Mouse (Mus musculus) embryonic fibroblast, embryonic 13.5 days (primary cell): Measurements from ENCODE around the gene Mrm2. TPM values are rescaled to one million over a fixed set of nuclear protein-coding genes. Genes with fewer than 3 reads are reported as not detected.

Experiments used
- H3K27ac ChIP-seq: 2 replicates; pipeline ENCODE4 v1.5.1; 2012; ENCODE audit warnings: low read length, control low read depth, inconsistent platforms; ENCODE audit not compliant: insufficient read depth
- H3K4me1 ChIP-seq: 2 replicates; pipeline ENCODE4 v1.6.1; 2011; ENCODE audit warnings: low read length; ENCODE audit not compliant: control insufficient read depth, insufficient read depth
- H3K4me3 ChIP-seq: 2 replicates; pipeline ENCODE4 v1.5.1; 2011; ENCODE audit warnings: mild to moderate bottlenecking, control low read depth, low read length; ENCODE audit not compliant: insufficient read depth
- CTCF ChIP-seq: IDR thresholded peaks from 2 replicates; pipeline ENCODE4 v1.5.1; 2011; ENCODE audit warnings: mild to moderate bottlenecking, control low read depth, low read length, moderate library complexity, borderline replicate concordance; ENCODE audit not compliant: insufficient read depth
- POLR2A ChIP-seq: IDR thresholded peaks from 2 replicates; pipeline ENCODE4 v1.6.1; 2011; ENCODE audit warnings: low read depth, mild to moderate bottlenecking, control low read depth, low read length, moderate library complexity
- polyA plus RNA-seq: library from polyadenylated mRNA; stranded (reverse); fragments of >200 nt; gene quantifications from 2 replicates; pipeline ENCODE4 v1.2.4, GENCODE M21; 2011; ENCODE audit warnings: low read depth; ENCODE audit not compliant: missing spikeins, insufficient read length

Gene Mrm2
- polyA plus RNA-seq, 1 experiment = 8.3 TPM

- Histone ChIP-seq H3K27ac (no peak overlapping the region), H3K4me1 (no peaks in the 10 kb centered on the region), H3K4me3 (no peak overlapping the region)
- TF ChIP-seq POLR2A = no peak
- no peak for TF ChIP-seq CTCF
Observed at GRCm38 (mm10) chr5:140350731-140351497, 19.2 kb upstream of the Mrm2 start.

GRCm38 (mm10) chr5:140349882-140350281 is 18.2 kb upstream of the Mrm2 start:
- TF ChIP-seq POLR2A (no peak), CTCF (no peak)
- H3K4me3 ChIP-seq = no peak overlapping the region
- no peaks in the 10 kb centered on the region for H3K4me1 ChIP-seq
- H3K27ac ChIP-seq = no peak overlapping the region

GRCm38 (mm10) chr5:140346050-140346449 is 14.4 kb upstream of the Mrm2 start:
- H3K27ac ChIP-seq = no peak overlapping the region
- no peak for TF ChIP-seq POLR2A
- no peak for TF ChIP-seq CTCF
- no peak overlapping the region for H3K4me3 ChIP-seq
- H3K4me1 ChIP-seq = no peaks in the 10 kb centered on the region

GRCm38 (mm10) chr5:140345244-140345643 is 13.5 kb upstream of the Mrm2 start:
- Histone ChIP-seq H3K27ac (no peak overlapping the region), H3K4me3 (no peak overlapping the region), H3K4me1 (no peaks in the 10 kb centered on the region)
- TF ChIP-seq CTCF (no peak), POLR2A (no peak)

- H3K4me3 ChIP-seq = no peak overlapping the region
- TF ChIP-seq CTCF (no peak), POLR2A (no peak)
- no peak overlapping the region for H3K27ac ChIP-seq
- no peaks in the 10 kb centered on the region for H3K4me1 ChIP-seq
Observed at GRCm38 (mm10) chr5:140342880-140343279, 11.2 kb upstream of the Mrm2 start.

- no peaks in the 10 kb centered on the region for H3K4me1 ChIP-seq
- TF ChIP-seq CTCF (no peak), POLR2A (no peak)
Observed at GRCm38 (mm10) chr5:140339836-140340235, 8.1 kb upstream of the Mrm2 start.

GRCm38 (mm10) chr5:140338779-140339178 is 7.1 kb upstream of the Mrm2 start:
- peak; percentile 15; the same call in 1 of the 2 replicates for TF ChIP-seq CTCF
- no peak for TF ChIP-seq POLR2A
- no peak overlapping the region for H3K4me3 ChIP-seq
- no peak overlapping the region for H3K27ac ChIP-seq
- H3K4me1 ChIP-seq = no peaks in the 10 kb centered on the region

More at GRCm38 (mm10) chr5:140339836-140340235, 8.1 kb upstream of the Mrm2 start:
- no peak overlapping the region for H3K4me3 ChIP-seq
- H3K27ac ChIP-seq = no peak overlapping the region

GRCm38 (mm10) chr5:140336680-140337079 is 5.0 kb upstream of the Mrm2 start:
- Histone ChIP-seq H3K4me3 (no peak overlapping the region), H3K27ac (no peak overlapping the region), H3K4me1 (0 out of 2 replicates have a peak, but pooled peaks cover 2% of the 10 kb centered on the region)
- TF ChIP-seq CTCF (peak; percentile 37; the same call in 1 of the 2 replicates), POLR2A (no peak)

GRCm38 (mm10) chr5:140333631-140334030 is 1.9 kb upstream of the Mrm2 start:
- Histone ChIP-seq H3K27ac (no peak overlapping the region), H3K4me1 (0 out of 2 replicates have a peak, but pooled peaks cover 2% of the 10 kb centered on the region), H3K4me3 (no peak overlapping the region)
- no peak for TF ChIP-seq POLR2A
- TF ChIP-seq CTCF = no peak

GRCm38 (mm10) chr5:140332519-140332918 is 821 bp upstream of the Mrm2 start:
- no peak overlapping the region for H3K4me3 ChIP-seq
- TF ChIP-seq CTCF (no peak), POLR2A (no peak)
- no peak overlapping the region for H3K27ac ChIP-seq
- 0 out of 2 replicates have a peak, but pooled peaks cover 2% of the 10 kb centered on the region for H3K4me1 ChIP-seq

GRCm38 (mm10) chr5:140324058-140324457 is 7.6 kb downstream of the Mrm2 start:
- no peak overlapping the region for H3K27ac ChIP-seq
- H3K4me1 ChIP-seq = 0 out of 2 replicates have a peak, but pooled peaks cover 3% of the 10 kb centered on the region
- H3K4me3 ChIP-seq = no peak overlapping the region
- TF ChIP-seq POLR2A (no peak), CTCF (no peak)
